Mouse (Mus musculus): ENCODE measurements around the gene Akap8l.

Gene Akap8l

DNA sequence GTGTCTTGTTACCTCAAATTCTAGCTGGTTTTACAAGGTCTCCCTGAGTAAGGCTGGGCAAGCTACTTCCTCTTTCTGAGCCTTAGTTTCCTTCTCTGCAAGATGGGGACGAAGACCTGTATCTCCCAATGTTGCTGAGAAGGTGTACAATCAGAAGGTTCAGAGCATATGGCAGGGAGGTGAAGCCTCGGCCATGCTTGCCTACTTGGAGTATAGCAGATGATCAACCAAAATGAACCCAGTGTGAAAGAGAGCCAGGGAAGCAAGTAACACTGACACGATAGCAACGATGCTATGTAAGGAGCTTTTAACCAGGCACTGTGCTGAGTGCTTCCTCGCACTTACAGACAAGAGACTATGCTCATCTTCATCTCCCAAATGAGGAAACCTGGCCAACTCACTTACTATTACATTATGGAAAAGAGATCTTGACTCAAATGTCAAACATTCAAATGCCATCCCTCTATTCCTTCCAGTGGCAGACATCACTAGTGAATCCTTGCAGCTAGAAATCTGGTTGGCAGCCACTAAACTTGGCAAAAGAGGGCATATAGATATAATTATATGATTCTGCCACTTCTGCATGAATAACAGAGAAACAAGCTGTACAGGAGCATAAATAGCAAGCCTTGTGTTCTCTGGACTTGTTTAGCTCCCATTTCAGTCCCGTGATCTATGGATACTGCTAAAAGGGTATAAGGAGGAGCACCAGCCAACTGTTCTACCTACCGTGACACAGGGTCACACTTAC, 8.0 kb upstream of the Akap8l start:
- no peak for DNase-seq (ENCODE audit: low spot score)

- DNase-seq (ENCODE audit: low spot score): no peak
These were observed 6.7 kb upstream of the Akap8l start for GRCm38 (mm10) chr17:32356766-32357760.

DNA sequence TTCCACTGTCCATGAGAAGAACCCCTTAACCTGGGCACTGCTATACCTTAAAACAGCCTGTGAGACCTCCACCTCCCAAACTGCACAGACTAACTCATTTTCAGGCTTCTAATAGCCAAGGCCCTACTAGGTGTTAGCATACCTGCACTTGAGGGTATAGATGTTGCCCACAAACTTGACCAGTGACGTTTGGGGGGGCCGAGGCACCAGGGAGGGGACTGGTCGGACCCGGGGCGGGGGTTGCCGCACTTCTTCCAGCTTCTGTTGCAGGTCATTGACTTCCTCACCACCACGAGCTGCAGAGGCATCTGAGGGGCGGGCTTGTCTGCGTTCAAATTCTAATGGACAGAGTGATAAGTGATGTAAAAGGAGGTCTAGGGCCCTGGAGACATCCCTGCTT, 5.9 kb upstream of the Akap8l start:
- no peak for DNase-seq (ENCODE audit: low spot score)

DNA sequence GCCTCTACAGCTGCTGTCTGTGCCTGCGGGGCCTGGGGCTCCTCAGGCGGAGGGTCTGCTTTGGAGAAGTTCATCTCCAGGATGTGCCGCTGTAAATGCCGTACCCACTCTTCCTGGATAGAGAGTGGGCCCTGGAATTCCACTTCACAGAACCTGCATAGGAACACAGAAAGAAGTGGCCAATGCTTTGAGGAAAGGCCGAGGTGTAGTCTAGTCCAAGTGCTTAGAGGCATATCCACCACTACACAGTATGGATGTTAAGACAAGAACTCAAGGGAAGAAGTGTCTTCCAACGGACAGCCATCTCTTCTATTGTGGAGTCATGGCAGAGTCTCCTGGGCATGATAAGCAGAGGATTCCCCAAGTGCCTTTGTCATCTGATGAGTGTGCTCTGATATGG, 4.6 kb upstream of the Akap8l start:
- DNase-seq (ENCODE audit: low spot score): no peak

DNA sequence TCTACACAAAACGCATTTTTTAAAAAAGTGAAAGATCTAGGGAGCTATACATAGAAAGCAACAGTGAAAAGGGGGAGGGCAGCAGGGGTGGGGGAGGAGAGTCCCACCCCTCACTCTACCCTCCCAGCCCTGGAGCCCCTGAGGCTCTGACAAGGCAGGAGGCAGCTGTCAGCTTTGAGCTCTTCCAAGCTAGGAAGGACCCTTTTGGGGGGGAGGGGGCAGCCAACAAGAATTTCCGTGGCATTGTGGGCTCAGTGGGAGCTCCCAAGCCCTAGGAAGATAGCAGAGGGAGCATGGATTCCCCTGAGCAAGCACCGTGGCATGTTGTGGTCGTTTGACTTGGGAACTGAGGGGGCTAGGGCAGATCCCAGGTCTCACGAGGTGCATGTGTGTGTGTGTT, 3.8 kb upstream of the Akap8l start:
- no peak for DNase-seq (ENCODE audit: low spot score)

- no peak for DNase-seq (ENCODE audit: low spot score)
These were observed 3.3 kb upstream of the Akap8l start for GRCm38 (mm10) chr17:32353696-32354095.

DNA sequence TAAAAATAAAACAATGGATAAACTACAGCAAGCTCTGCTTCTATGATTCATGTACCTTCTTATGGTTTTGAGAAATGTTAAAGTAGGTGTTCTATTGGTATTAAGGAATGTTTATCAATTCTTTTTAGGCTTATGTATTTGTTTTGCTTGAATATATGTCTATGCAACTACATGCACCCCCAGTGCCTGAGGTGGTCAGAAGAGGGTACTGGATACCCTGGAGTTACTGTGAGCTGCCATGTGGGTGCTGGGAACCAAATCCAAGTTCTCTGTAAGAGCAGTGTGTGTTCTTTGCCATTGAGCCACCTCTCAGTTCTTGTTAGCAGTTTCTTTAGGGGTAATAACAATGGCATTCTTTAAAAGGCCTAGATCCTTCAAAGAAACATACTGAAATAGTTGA, 1.3 kb upstream of the Akap8l start:
- DNase-seq (ENCODE audit: low spot score): no peak

- DNase-seq (ENCODE audit: low spot score): no peak
These were observed 862 bp upstream of the Akap8l start for GRCm38 (mm10) chr17:32351269-32351668.

- no peak for DNase-seq (ENCODE audit: low spot score)
These were observed 491 bp downstream of the Akap8l start for GRCm38 (mm10) chr17:32349851-32350381.

GRCm38 (mm10) chr17:32349037-32349732, 1.2 kb downstream of the Akap8l start:
- peak; percentile 40 for DNase-seq (ENCODE audit: low spot score)

DNA sequence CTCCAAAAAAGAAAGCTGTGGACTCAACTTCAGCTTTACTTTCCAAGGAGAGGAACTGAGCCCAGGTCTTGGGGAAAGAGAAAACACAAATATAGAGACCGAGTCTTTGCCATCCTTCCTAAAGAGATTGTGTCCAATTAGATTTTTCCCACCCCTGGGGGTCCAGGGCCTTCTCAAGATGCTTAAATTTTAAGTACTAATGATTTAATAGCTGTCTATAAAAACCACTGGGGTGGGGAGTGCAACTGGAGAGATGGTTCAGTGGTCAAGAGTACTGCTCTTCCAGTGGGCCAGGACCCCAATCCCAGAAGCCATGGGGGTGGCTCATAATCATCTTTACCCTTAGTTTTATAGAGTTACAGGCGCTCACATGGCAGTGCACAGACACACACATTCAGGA, 2.0 kb downstream of the Akap8l start:
- DNase-seq (ENCODE audit: low spot score): no peak

DNA sequence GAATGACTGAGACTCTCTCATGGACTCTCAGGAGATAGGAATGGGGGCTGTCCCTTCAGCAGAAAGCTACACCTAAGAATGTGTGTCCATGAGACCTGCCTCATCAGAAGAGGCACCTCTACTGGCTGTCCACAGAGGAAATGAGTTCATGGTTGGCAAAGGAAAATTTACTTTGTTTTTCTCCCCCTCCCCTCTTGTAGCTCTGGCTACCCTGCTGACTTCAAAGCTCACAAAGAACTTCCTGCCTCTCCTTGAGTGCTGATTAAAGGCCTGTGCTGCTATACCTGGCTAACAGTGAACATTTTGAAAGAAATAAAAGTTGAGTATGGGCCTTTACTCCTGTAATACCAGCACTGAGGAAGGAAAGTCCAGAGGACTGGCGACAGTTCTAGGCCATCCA, 9.3 kb downstream of the Akap8l start:
- DNase-seq (ENCODE audit: low spot score): peak; percentile 29

GRCm38 (mm10) chr17:32340110-32340509, 10.3 kb downstream of the Akap8l start:
- DNase-seq (ENCODE audit: low spot score): no peak

DNA sequence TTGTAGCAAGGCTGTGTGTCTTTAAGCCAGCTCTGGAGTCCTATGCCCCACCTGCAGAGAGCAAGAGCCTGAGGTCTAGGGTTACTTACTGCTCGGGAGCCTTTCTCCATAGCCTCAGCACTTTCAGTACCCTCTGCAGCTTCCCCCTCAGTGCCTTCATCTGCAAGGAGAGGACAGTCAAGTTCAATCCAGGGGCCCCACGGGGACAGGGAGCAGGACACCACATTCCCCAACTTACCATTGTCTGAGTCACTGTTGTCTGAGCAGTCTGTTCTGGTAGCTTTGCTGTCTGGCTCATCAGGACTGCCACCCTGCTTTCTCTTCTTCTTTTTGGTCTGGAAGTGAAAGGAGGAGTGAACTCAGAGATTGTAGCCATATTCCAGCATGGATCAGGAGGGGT, 14.5 kb downstream of the Akap8l start:
- no peak for DNase-seq (ENCODE audit: low spot score)

GRCm38 (mm10) chr17:32334921-32335320, 15.5 kb downstream of the Akap8l start:
- DNase-seq (ENCODE audit: low spot score): no peak

GRCm38 (mm10) chr17:32333675-32334303, 16.6 kb downstream of the Akap8l start:
- no peak for DNase-seq (ENCODE audit: low spot score)

- no peak for DNase-seq (ENCODE audit: low spot score)
These were observed 22.9 kb downstream of the Akap8l start for GRCm38 (mm10) chr17:32327501-32327900.

DNA sequence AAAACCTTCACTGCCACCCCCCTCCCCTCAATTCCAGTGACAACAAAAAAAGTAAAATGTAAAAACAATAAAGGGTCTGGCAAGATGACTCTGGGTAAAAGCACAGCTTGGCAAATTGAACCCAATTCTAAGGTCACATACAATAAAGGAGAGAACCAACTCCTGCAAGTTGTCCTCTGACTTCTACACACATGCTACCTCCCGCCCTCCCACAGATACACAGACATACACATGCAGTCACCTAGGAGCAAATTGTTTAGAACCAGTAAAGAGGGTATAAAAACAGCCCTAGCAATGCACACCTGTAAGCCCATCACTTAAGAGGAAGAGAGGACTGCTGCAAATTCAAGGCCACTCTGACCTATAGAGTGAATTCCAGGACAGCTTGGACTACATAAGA, 27.6 kb downstream of the Akap8l start:
- no peak for DNase-seq (ENCODE audit: low spot score)

- DNase-seq (ENCODE audit: low spot score): no peak
These were observed 28.6 kb downstream of the Akap8l start for GRCm38 (mm10) chr17:32321836-32322235.

DNA sequence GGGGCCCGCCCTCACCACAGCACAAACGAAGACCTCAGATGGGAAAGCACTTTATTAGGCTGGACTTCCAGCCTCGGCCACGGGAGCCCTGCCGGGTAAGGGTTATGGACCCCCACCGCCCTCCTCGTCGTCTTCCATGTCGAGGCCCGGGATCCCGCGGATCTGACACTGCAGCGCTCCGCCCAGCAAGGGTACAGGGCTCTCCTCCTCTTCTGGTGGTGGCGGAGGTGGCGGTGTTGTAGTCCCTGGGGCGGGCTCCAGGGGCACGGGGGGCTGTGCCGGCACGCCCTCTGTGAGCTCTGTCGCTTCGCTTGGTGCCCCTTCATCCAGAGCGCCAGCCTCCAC, 29.0 kb downstream of the Akap8l start:
- DNase-seq (ENCODE audit: low spot score): no peak

DNA sequence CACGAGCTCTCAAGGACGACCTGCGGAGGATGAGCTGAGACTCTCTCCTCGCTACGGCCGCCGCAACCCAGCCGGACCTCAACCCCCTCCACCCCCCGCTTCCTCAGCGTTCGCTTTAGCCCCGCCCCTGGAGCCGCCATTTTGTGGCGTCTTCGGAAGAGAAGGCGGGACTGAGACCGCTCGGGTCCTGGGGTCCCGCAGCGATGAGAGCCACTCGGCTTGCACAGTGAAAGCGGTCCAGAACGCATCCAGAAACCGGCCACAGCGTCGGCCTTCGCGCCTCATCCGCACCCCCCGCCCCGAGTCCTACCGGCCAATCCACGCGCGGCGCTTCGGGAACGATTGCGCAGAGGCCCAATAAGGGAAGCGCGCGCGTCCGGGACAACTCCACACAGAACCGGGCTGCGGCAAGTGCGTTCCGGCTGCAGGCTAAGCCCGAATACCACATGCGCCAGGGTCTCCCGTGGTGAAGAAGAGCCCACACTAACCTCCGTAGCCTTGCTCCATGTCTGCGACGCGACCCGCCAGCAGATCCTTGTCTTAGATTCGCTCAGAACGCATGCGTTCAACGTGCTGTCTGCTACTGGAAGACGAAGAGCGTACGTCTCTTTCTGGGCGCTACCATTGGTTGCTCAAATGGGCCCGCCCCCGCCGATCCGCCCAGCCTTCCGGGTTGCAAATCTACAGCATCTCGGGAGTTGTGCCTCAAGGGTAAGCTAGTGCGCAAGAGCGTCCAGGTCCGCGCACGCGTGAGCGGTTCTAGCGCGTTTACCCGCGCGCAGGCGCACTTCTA, 29.6 kb downstream of the Akap8l start, which contains the start of gene Akap8:
Gene Akap8 (minus strand): TSS at position 642 of the 793 bp plus-strand sequence.
- DNase-seq (ENCODE audit: low spot score): peak; percentile 99

Measured in T-cell, adult 2 months (primary cell).